Mouse (Mus musculus) monocyte, adult 2 months (primary cell): ENCODE measurements around the gene Csgalnact2.

Experiments
- DNase-seq, 2 experiments: peaks; one replicate each; pipeline ENCODE4 v3.0.0; 2022; ENCODE audit warnings: low spot score in 2 of 2, low read depth in 1 of 2

The Csgalnact2 gene

GRCm38 (mm10) chr6:118138731-118139709 lies at the start of gene Csgalnact2:
Gene Csgalnact2 (minus strand): TSS chr6:118139140.
- peak; percentile 85 to 96 for DNase-seq

- DNase-seq: no peak
Measured at GRCm38 (mm10) chr6:118188599-118188998, 49.7 kb upstream of the Csgalnact2 start.

- DNase-seq: no peak
Measured at GRCm38 (mm10) chr6:118187285-118187641, 48.3 kb upstream of the Csgalnact2 start.

- DNase-seq: no peak
Measured at GRCm38 (mm10) chr6:118186620-118187284, 47.8 kb upstream of the Csgalnact2 start.

GRCm38 (mm10) chr6:118184126-118184525 lies 45.2 kb upstream of the Csgalnact2 start:
- DNase-seq: no peak

- DNase-seq: no peak
Measured at GRCm38 (mm10) chr6:118180085-118180423, 41.1 kb upstream of the Csgalnact2 start.

GRCm38 (mm10) chr6:118179316-118180084 lies 40.6 kb upstream of the Csgalnact2 start:
- peak; percentile 32 to 40 for DNase-seq

- no peak for DNase-seq
Measured at GRCm38 (mm10) chr6:118173975-118174328, 35.0 kb upstream of the Csgalnact2 start.

GRCm38 (mm10) chr6:118173251-118173974 lies 34.5 kb upstream of the Csgalnact2 start:
- no peak for DNase-seq

GRCm38 (mm10) chr6:118171386-118171785 lies 32.4 kb upstream of the Csgalnact2 start:
- no peak for DNase-seq

- DNase-seq: no peak
Measured at GRCm38 (mm10) chr6:118168106-118168505, 29.2 kb upstream of the Csgalnact2 start.

GRCm38 (mm10) chr6:118167013-118167412 lies 28.1 kb upstream of the Csgalnact2 start:
- DNase-seq: no peak

- no peak for DNase-seq
Measured at GRCm38 (mm10) chr6:118165516-118165915, 26.6 kb upstream of the Csgalnact2 start.

GRCm38 (mm10) chr6:118164691-118165090 lies 25.8 kb upstream of the Csgalnact2 start:
- no peak for DNase-seq

GRCm38 (mm10) chr6:118163086-118163485 lies 24.1 kb upstream of the Csgalnact2 start:
- DNase-seq: no peak

GRCm38 (mm10) chr6:118162457-118163082 lies 23.6 kb upstream of the Csgalnact2 start:
- DNase-seq: no peak

GRCm38 (mm10) chr6:118153091-118153490 lies 14.2 kb upstream of the Csgalnact2 start:
- no peak for DNase-seq

- DNase-seq: no peak
Measured at GRCm38 (mm10) chr6:118150988-118151387, 12.0 kb upstream of the Csgalnact2 start.

- no peak for DNase-seq
Measured at GRCm38 (mm10) chr6:118150538-118150937, 11.6 kb upstream of the Csgalnact2 start.

GRCm38 (mm10) chr6:118150128-118150527 lies 11.2 kb upstream of the Csgalnact2 start:
- DNase-seq: no peak
